Mouse (Mus musculus) heart, postnatal 0 days (tissue): ENCODE measurements at regions not wholly inside any gene's neighbourhood (a gene's known extent, or its start where the extent isn't known, plus 50 kb on each side); places are given as distances from the start of the nearest gene placed in this dataset.

ENCODE experiments used
- CTCF ChIP-seq: IDR thresholded peaks from 2 replicates; pipeline ENCODE4 v1.5.1; 2016; ENCODE audit warnings: antibody characterized with exemption, control low read depth, low read depth
- EP300 ChIP-seq: IDR thresholded peaks from 2 replicates; pipeline ENCODE4 v1.6.1; 2016; ENCODE audit warnings: antibody characterized with exemption, low read depth

- TF ChIP-seq CTCF (no peak), EP300 (no peak)
Observed at GRCm38 (mm10) chr1:193876121-193876520, 506.0 kb upstream of the Camk1g start.
